Mouse (Mus musculus) heart, postnatal 25 days (tissue): ENCODE measurements around the gene Racgap1. TPM values are rescaled to one million over a fixed set of nuclear protein-coding genes. Genes with fewer than 3 reads are reported as not detected.

Source experiments
- DNase-seq: peaks from one replicate; pipeline ENCODE4 v3.0.0; 2022; ENCODE audit warnings: low spot score
- intact Hi-C: fragments of 180-260 bp; cut with DNase I; formaldehyde crosslinking; loops from one replicate; pipeline ENCODE4 v1.15.1; 2025
- total RNA-seq, 2 experiments: library from RNA; stranded (reverse); gene quantifications; 2 replicates each; pipeline ENCODE4 v1.2.3; 2021

The Racgap1 gene
- total RNA-seq, 2 experiments from 2014 or later, result 2.8 to 3.0 TPM

- peak; percentile 44 for DNase-seq
- intact Hi-C loops, result loop anchor here (1.0 to 5.0 kb wide), 2 partner anchors 73 to 172 kb away; no protein-coding TSS in a partner anchor
Measured at GRCm38 (mm10) chr15:99668881-99669280, 17.4 kb upstream of the Racgap1 start.

GRCm38 (mm10) chr15:99667544-99667943, 16.1 kb upstream of the Racgap1 start:
- no peak for DNase-seq
- intact Hi-C loops, result loop anchor here (5.0 kb wide), 1 partner anchor 170 kb away; no protein-coding TSS in a partner anchor

GRCm38 (mm10) chr15:99664600-99665451, 13.4 kb upstream of the Racgap1 start:
- DNase-seq, result peak; percentile 46
- intact Hi-C loops, result loop anchor here (5.0 kb wide), 1 partner anchor 168 kb away; no protein-coding TSS in a partner anchor

GRCm38 (mm10) chr15:99663964-99664599, 12.6 kb upstream of the Racgap1 start:
- intact Hi-C loops, result no loop called here
- DNase-seq, result no peak

GRCm38 (mm10) chr15:99662371-99662770, 10.9 kb upstream of the Racgap1 start:
- no peak for DNase-seq
- intact Hi-C loops, result no loop called here

- intact Hi-C loops, result no loop called here
Measured at GRCm38 (mm10) chr15:99661121-99661830, 9.8 kb upstream of the Racgap1 start.

GRCm38 (mm10) chr15:99658437-99658836, 7.0 kb upstream of the Racgap1 start:
- DNase-seq, result no peak
- intact Hi-C loops, result no loop called here

More at GRCm38 (mm10) chr15:99661121-99661830, 9.8 kb upstream of the Racgap1 start:
- no peak for DNase-seq

- no peak for DNase-seq
- intact Hi-C loops, result no loop called here
Measured at GRCm38 (mm10) chr15:99655956-99656355, 4.5 kb upstream of the Racgap1 start.

- DNase-seq, result no peak
- intact Hi-C loops, result no loop called here
Measured at GRCm38 (mm10) chr15:99653876-99654275, 2.4 kb upstream of the Racgap1 start.

GRCm38 (mm10) chr15:99653291-99653690, 1.8 kb upstream of the Racgap1 start:
- intact Hi-C loops, result no loop called here
- no peak for DNase-seq

GRCm38 (mm10) chr15:99651984-99652872, 772 bp upstream of the Racgap1 start:
- intact Hi-C loops, result no loop called here
- no peak for DNase-seq

GRCm38 (mm10) chr15:99650304-99650703, 1.2 kb downstream of the Racgap1 start:
- no peak for DNase-seq
- intact Hi-C loops, result no loop called here

GRCm38 (mm10) chr15:99649067-99649761, 2.2 kb downstream of the Racgap1 start:
- intact Hi-C loops, result no loop called here
- no peak for DNase-seq

- intact Hi-C loops, result no loop called here
- no peak for DNase-seq
Measured at GRCm38 (mm10) chr15:99648326-99648725, 3.1 kb downstream of the Racgap1 start.

GRCm38 (mm10) chr15:99644776-99645175, 6.7 kb downstream of the Racgap1 start:
- intact Hi-C loops, result no loop called here
- no peak for DNase-seq

GRCm38 (mm10) chr15:99643832-99644231, 7.6 kb downstream of the Racgap1 start:
- intact Hi-C loops, result no loop called here

GRCm38 (mm10) chr15:99642622-99643021, 8.8 kb downstream of the Racgap1 start:
- no peak for DNase-seq
- intact Hi-C loops, result no loop called here

More at GRCm38 (mm10) chr15:99643832-99644231, 7.6 kb downstream of the Racgap1 start:
- DNase-seq, result no peak

- intact Hi-C loops, result no loop called here
- DNase-seq, result no peak
Measured at GRCm38 (mm10) chr15:99638124-99638485, 13.4 kb downstream of the Racgap1 start.
